Mouse (Mus musculus): Measurements from ENCODE around the gene Gm10406. TPM values are rescaled to one million over a fixed set of nuclear protein-coding genes. Genes with fewer than 3 reads are reported as not detected.
"Not testable (repeated sequence)": the region's sequence is repeated elsewhere in the genome, so short reads cannot be mapped to it uniquely, and the experiment has no call there.

Gene Gm10406
- not detected in 2 replicates for polyA plus RNA-seq (2012; rRNA removed)

- whole genome bisulfite sequencing, result 2% methylated on average over 56 of the region's 70 CpGs
- H3K27me3 ChIP-seq (ENCODE audit: control insufficient read depth, insufficient read depth, low read length); H3K27ac ChIP-seq (ENCODE audit: insufficient read depth, low read depth, low read length); H3K4me1 ChIP-seq (ENCODE audit: control insufficient read depth, insufficient read depth, insufficient read length, low read length); H3K36me3 ChIP-seq (ENCODE audit: control insufficient read depth, insufficient read depth, low read length): not testable (repeated sequence)
- H3K4me3 ChIP-seq (ENCODE audit: low read depth, low read length), result peak within 1 kb of the TSS; percentile 24; the same call in 1 of the 2 replicates
These were observed at the start of gene Gm10406 for GRCm38 (mm10) chr14:7026781-7027749. Gene Gm10406 (minus strand): TSS chr14:7027449.

GRCm38 (mm10) chr14:7044870-7045269 is 17.6 kb upstream of the Gm10406 start, which contains the start of gene Gm3685:
Gene Gm3685 (minus strand): TSS chr14:7044970.
- not testable (repeated sequence) for H3K27ac ChIP-seq (ENCODE audit: insufficient read depth, low read depth, low read length); H3K36me3 ChIP-seq (ENCODE audit: control insufficient read depth, insufficient read depth, low read length); H3K4me1 ChIP-seq (ENCODE audit: control insufficient read depth, insufficient read depth, insufficient read length, low read length); H3K27me3 ChIP-seq (ENCODE audit: control insufficient read depth, insufficient read depth, low read length); H3K4me3 ChIP-seq (ENCODE audit: low read depth, low read length)
- WGBS, result no CpG with 5 or more reads among the region's 2 CpGs

GRCm38 (mm10) chr14:7026274-7026673 is 975 bp downstream of the Gm10406 start:
- H3K27ac ChIP-seq (ENCODE audit: insufficient read depth, low read depth, low read length); H3K36me3 ChIP-seq (ENCODE audit: control insufficient read depth, insufficient read depth, low read length); H3K4me1 ChIP-seq (ENCODE audit: control insufficient read depth, insufficient read depth, insufficient read length, low read length); H3K27me3 ChIP-seq (ENCODE audit: control insufficient read depth, insufficient read depth, low read length); H3K4me3 ChIP-seq (ENCODE audit: low read depth, low read length): not testable (repeated sequence)
- WGBS, result 8% methylated on average over 9 of the region's 9 CpGs

GRCm38 (mm10) chr14:6973718-6974117 is 53.5 kb downstream of the Gm10406 start, which contains the start of gene Gm6356:
Gene Gm6356 (minus strand): TSS chr14:6973818.
- H3K4me1 ChIP-seq (ENCODE audit: control insufficient read depth, insufficient read depth, insufficient read length, low read length); H3K36me3 ChIP-seq (ENCODE audit: control insufficient read depth, insufficient read depth, low read length); H3K27ac ChIP-seq (ENCODE audit: insufficient read depth, low read depth, low read length); H3K27me3 ChIP-seq (ENCODE audit: control insufficient read depth, insufficient read depth, low read length); H3K4me3 ChIP-seq (ENCODE audit: low read depth, low read length): not testable (repeated sequence)
- WGBS, result 39% methylated on average over 1 of the region's 2 CpGs

Other genes with a start within 250 kb of the Gm10406 start
- gene Gm3642, start 187.1 kb downstream of the Gm10406 start, polyA plus RNA-seq (2012; rRNA removed), result not detected in 2 replicates
- gene Gm3667, start 137.5 kb downstream of the Gm10406 start, polyA plus RNA-seq (2012; rRNA removed), result not detected in 2 replicates
- not detected in 2 replicates for gene Gm6356, start 53.6 kb downstream of the Gm10406 start, polyA plus RNA-seq (2012; rRNA removed)
- gene Gm3685, start 17.5 kb upstream of the Gm10406 start, polyA plus RNA-seq (2012; rRNA removed), result not detected in 2 replicates
- gene Gm3696, start 73.2 kb upstream of the Gm10406 start, polyA plus RNA-seq (2012; rRNA removed), result not detected in 2 replicates
- not detected in 2 replicates for gene Gm6676, start 98.0 kb upstream of the Gm10406 start, polyA plus RNA-seq (2012; rRNA removed)
- gene Gm3512, start 147.1 kb upstream of the Gm10406 start, polyA plus RNA-seq (2012; rRNA removed), result not detected in 2 replicates
- not detected in 2 replicates for gene Gm16434, start 167.1 kb upstream of the Gm10406 start, polyA plus RNA-seq (2012; rRNA removed)
- not detected in 2 replicates for gene Gm3727, start 237.3 kb upstream of the Gm10406 start, polyA plus RNA-seq (2012; rRNA removed)

All from small intestine, adult 2 months (tissue).